Mouse (Mus musculus) testis, adult 2 months (tissue): ENCODE results near the gene Zdhhc13. TPM values are rescaled to one million over a fixed set of nuclear protein-coding genes. Genes with fewer than 3 reads are reported as not detected.
A peak's percentile ranks its signal among the peaks of the same experiment; 100 is the strongest.

ENCODE experiments used
- H3K27ac ChIP-seq: fragments of 200-500 bp; 2 replicates; pipeline ENCODE4 v1.5.1; 2012; ENCODE audit warnings: low read depth, low read length; ENCODE audit not compliant: control insufficient read depth, insufficient read depth
- H3K27me3 ChIP-seq: fragments of 200-500 bp; 2 replicates; pipeline ENCODE4 v1.6.1; 2012; ENCODE audit warnings: mild to moderate bottlenecking, low read length, moderate library complexity; ENCODE audit not compliant: control insufficient read depth, insufficient read depth
- H3K36me3 ChIP-seq: fragments of 200-500 bp; 2 replicates; pipeline ENCODE4 v1.6.1; 2012; ENCODE audit warnings: mild to moderate bottlenecking, low read length; ENCODE audit not compliant: control insufficient read depth, insufficient read depth
- H3K4me1 ChIP-seq: fragments of 200-500 bp; 2 replicates; pipeline ENCODE4 v1.6.1; 2012; ENCODE audit warnings: low read length; ENCODE audit not compliant: control insufficient read depth, insufficient read depth
- H3K4me3 ChIP-seq: fragments of 200-500 bp; 2 replicates; pipeline ENCODE4 v1.5.1; 2012; ENCODE audit warnings: low read depth, mild to moderate bottlenecking, low read length, moderate library complexity, mixed read lengths; ENCODE audit not compliant: control insufficient read depth
- CTCF ChIP-seq: fragments of 200-500 bp; IDR thresholded peaks from 2 replicates; pipeline ENCODE4 v1.5.1; 2012; ENCODE audit warnings: low read depth, mild to moderate bottlenecking, inconsistent platforms, low read length, moderate library complexity; ENCODE audit not compliant: control insufficient read depth, insufficient read depth, insufficient replicate concordance
- POLR2A ChIP-seq: fragments of 200-500 bp; IDR thresholded peaks from 2 replicates; pipeline ENCODE4 v1.6.1; 2012; ENCODE audit warnings: low read depth, mild to moderate bottlenecking, inconsistent platforms, low read length, moderate library complexity; ENCODE audit not compliant: control insufficient read depth
- polyA plus RNA-seq: library from polyadenylated mRNA; depleted of rRNA; stranded (reverse); fragments of >200 nt; gene quantifications from 2 replicates; pipeline ENCODE4 v1.2.3, GENCODE M21; 2012

Zdhhc13 gene
- polyA plus RNA-seq, 1 experiment: 12.4 TPM

DNA sequence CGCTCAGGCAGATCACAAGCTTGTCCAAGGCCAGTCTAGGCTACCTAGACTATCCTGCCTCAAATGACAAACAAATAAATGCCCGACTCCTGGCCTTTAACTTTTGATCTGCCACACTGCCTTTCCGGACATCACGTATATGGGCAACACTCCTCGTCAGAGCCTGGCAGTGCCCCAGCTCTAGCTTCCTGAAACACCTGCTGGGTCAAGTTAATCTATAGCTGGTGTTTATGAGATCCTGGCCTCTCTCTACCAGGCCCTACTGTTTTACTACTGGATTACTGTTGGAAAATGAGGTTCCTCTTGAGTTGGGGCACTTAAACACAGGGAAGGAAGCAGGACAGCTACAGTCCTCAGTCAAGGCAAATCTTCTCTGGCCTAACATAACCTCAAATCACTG lies 15.5 kb upstream of the Zdhhc13 start:
- Histone ChIP-seq H3K4me1 (no peaks in the 10 kb centered on the region), H3K27ac (no peak overlapping the region), H3K4me3 (no peak overlapping the region), H3K27me3 (no peaks in the 10 kb centered on the region), H3K36me3 (no peaks in the 10 kb centered on the region)
- no peak for TF ChIP-seq POLR2A
- no peak for TF ChIP-seq CTCF

DNA sequence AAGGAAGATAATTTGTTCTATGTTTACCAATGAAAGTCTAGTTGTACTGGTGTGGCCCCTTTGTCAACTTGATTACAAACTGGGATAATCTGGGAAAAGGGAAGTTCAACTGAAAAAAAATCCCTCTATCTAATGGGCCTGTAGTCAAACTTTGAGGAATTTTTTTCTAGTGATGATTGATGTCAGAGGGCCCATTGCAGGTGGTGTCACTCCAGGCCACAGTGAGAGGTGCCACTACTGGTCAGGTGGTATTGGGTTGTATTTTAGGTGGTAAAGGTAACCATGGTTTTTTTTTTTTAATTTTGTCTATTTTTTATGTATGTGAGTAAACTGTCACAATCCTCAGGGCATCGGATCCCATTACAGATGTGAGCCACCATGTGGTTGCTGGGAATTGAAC lies 14.2 kb upstream of the Zdhhc13 start:
- Histone ChIP-seq H3K36me3 (no peaks in the 10 kb centered on the region), H3K4me1 (no peaks in the 10 kb centered on the region)
- no peak for TF ChIP-seq POLR2A

DNA sequence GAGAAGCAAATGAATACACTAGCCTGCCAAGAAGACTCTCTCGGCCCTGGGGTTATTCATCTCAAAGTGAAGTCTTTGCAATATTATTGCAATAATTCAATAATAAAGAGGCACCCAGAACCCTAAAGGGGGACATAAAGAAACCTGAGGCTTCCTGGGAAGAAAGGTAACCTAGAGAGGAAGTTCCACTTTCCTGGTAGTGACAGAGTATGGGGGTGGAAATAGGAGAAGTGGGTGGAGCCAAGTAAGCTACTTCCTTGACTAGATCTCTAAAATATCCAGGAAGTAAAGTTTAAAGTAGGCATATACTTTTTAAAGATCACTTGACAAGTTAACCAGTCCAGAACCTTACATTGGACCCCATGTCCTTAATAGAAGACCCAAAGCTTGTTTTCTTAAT lies 13.4 kb upstream of the Zdhhc13 start:
- Histone ChIP-seq H3K36me3 (no peaks in the 10 kb centered on the region), H3K4me1 (no peaks in the 10 kb centered on the region), H3K27me3 (no peaks in the 10 kb centered on the region), H3K27ac (no peak overlapping the region), H3K4me3 (no peak overlapping the region)
- no peak for TF ChIP-seq POLR2A
- TF ChIP-seq CTCF: no peak

More for the DNA sequence above, 14.2 kb upstream of the Zdhhc13 start:
- H3K27me3 ChIP-seq: no peaks in the 10 kb centered on the region
- no peak overlapping the region for H3K4me3 ChIP-seq
- no peak overlapping the region for H3K27ac ChIP-seq

DNA sequence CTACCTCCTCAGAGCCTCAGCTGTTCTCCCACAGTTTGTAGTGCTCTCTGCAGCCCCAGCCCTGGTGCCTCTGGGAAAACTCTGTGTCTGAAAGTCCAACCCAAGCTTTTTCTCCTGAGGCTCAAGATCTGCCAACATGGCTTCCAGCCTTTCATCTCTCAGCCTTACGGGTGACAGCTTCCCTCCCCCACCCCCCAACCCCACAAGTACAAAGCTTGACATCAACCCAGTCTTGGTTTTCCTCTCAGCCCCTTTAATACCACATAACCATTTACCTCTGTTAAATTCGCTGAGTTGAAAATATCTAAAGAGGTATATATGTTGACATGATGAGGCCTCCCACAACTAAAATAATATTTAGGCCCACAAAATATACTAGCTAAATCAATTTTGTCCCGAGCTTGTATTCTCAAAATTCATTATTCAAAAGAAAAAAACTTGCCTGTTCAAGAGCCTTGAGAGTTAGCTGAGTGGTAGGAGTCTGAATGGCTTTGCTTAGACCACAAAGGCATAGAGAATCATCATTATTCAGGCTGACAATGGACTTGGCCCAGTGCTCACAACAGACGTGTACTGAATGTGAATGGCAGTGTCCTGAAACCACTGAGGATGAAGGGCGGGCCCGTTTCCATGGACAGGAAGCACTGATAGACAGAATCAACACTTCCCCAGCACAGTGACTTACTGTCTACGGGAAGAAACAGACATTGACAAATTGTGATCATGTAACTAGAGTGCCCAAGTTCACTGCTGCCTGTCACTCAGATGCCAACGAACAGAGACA lies 10.9 kb upstream of the Zdhhc13 start:
- Histone ChIP-seq H3K4me3 (no peak overlapping the region), H3K27me3 (no peaks in the 10 kb centered on the region), H3K4me1 (no peaks in the 10 kb centered on the region), H3K36me3 (no peaks in the 10 kb centered on the region), H3K27ac (no peak overlapping the region)
- TF ChIP-seq CTCF: no peak
- TF ChIP-seq POLR2A: no peak

DNA sequence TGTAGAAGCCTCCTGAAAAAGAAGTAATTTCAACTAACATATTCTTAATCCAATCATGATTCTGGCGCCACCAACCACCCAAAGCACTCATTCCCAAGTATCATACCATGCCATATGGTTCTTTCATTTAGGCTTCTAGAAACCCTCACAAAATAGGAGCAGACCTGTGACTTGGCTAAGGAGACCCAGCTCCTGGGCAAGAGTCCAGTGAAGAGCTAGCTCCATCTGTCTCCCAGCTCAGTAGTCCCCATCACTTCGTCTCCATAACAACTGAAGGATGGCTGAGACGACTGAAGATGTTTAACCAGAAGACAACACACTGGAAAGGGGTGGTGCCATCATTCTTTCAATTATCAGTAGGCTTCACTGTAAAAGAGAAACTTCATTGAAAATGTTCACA lies 9.7 kb upstream of the Zdhhc13 start:
- no peak for TF ChIP-seq POLR2A
- no peak overlapping the region for H3K4me3 ChIP-seq
- no peaks in the 10 kb centered on the region for H3K36me3 ChIP-seq
- no peak overlapping the region for H3K27ac ChIP-seq
- no peaks in the 10 kb centered on the region for H3K27me3 ChIP-seq
- no peaks in the 10 kb centered on the region for H3K4me1 ChIP-seq

DNA sequence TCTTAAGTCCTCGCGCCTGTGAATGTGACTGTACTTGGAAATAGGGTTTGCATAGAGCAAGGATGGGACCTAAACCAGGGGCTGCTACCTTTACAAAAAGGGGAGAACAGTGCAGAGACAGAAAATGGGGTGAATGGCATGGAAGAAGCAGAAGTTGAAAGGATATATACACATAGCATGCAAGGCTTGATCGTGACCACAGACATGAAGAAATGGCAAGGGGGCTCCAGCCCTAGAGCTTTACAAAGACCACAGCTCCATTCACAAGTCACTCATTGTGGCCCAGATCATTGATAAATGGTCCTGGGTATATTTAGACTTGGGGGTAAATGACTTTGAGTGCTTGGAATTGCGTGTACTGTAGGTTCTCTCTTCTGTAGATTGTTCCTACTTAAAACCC lies 6.4 kb upstream of the Zdhhc13 start:
- H3K27ac ChIP-seq: no peak overlapping the region
- H3K36me3 ChIP-seq: no peaks in the 10 kb centered on the region
- H3K4me1 ChIP-seq: no peaks in the 10 kb centered on the region
- H3K27me3 ChIP-seq: no peaks in the 10 kb centered on the region
- no peak for TF ChIP-seq CTCF
- no peak for TF ChIP-seq POLR2A
- H3K4me3 ChIP-seq: no peak overlapping the region

DNA sequence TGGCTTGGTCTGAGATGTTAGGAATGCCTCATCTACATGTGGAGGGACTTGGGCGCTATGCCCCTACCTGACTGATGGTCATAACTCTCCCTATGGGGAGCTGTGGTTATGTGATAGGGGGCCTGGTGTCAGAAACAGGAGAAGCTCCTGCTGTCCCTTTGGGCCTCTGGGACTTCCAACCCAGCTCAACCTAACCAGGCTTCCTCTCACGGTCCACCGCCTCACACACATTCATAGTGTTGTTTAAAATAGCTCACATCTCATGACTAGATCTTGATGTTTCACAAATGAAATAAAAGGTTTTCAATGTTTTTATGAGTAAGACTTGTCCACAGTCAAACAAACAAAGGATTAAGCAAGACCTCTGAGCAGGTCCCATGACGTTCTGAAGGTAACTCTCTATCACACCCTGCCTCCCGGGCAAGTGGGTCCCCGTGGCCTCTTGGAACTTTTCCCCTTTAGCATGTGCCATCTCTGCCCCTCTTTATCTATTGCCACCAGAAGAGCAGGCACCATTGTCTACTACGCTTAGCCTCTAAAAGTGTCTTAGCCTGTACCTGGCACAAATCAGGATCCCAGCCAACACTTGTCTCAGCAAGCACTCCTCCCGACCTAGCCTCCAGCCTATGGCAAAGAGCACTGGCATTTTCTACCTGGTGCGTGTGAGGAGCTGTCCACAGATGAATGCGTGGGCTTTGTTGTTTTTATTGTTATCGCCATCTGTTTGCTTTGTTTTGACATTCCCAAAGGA lies 3.9 kb upstream of the Zdhhc13 start:
- H3K36me3 ChIP-seq: no peaks in the 10 kb centered on the region
- no peaks in the 10 kb centered on the region for H3K27me3 ChIP-seq
- TF ChIP-seq CTCF (no peak), POLR2A (no peak)
- H3K4me1 ChIP-seq: no peaks in the 10 kb centered on the region; the same call in 1 of the 2 replicates
- no peak overlapping the region for H3K27ac ChIP-seq
- no peak overlapping the region for H3K4me3 ChIP-seq

DNA sequence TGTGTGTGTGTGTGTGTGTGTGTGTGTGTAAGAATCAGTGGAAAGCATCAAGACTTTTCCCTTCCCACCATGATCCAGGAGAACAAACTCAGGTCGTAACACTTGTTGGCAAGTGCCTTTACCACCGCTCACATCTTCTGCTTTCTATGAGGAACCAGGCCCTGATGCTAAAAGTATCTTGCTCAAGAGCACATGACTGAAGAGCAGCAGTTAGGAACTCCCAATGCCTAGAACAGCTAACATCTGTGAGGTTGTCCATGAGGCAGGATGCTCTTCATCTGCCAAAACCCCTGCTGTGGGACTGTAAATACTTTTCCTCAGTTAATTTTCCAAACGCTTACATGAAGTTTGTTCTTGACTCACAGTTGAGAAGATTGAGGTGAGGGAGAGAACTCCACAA lies 455 bp upstream of the Zdhhc13 start:
- H3K4me3 ChIP-seq: peak overlapping the region; percentile 54
- no peak for TF ChIP-seq CTCF
- no peak for TF ChIP-seq POLR2A
- H3K27me3 ChIP-seq: no peaks in the 10 kb centered on the region
- no peaks in the 10 kb centered on the region; the same call in 1 of the 2 replicates for H3K4me1 ChIP-seq
- no peaks in the 10 kb centered on the region for H3K36me3 ChIP-seq
- H3K27ac ChIP-seq: no peak overlapping the region
